ENCODE assay signal across 29 mouse cellular contexts in genomic region chr15:81700161-81700560, GRCm38 (mm10). TPM values are rescaled to one million over a fixed set of nuclear protein-coding genes. Genes with fewer than 3 reads are reported as not detected.
DNase-seq lines count a peak whose midpoint lies in the region; ATAC-seq and TF ChIP-seq lines count a peak whose summit lies in the region.
"Had no signal": no experiment of that assay in that cellular context is flagged by ENCODE, and none has a peak within 500 bp of the region (broad histone marks: within the 10 kb centered on the region; RNA-seq: fewer than 3 reads in every experiment).

No protein-coding gene starts in this region.

- no peak for TF ChIP-seq CTCF in kidney, postnatal 0 days (IDR thresholded peaks at IDR 0.05; ENCODE audit: low read depth)
- no peak for TF ChIP-seq CTCF in gastrocnemius, adult 2 months (IDR thresholded peaks at IDR 0.05)

- H3K27me3 ChIP-seq in kidney, postnatal 0 days (ENCODE audit: insufficient read depth, low read length): no peaks in the 10 kb centered on the region
- H3K27me3 ChIP-seq in kidney, embryonic 14.5 days (ENCODE audit: control insufficient read depth, insufficient read depth, low read length): peaks cover 4% of the 10 kb centered on the region; the same call in 1 of the 2 replicates

- 0 out of 2 replicates have a peak overlapping the region, but pooled peaks have one; percentile 3 for H3K27ac ChIP-seq in kidney, postnatal 0 days
- H3K27ac ChIP-seq in kidney, embryonic 14.5 days (ENCODE audit: low read depth, low read length): no peak overlapping the region
- no peak overlapping the region for H3K27ac ChIP-seq in gastrocnemius, adult 2 months
- H3K27ac ChIP-seq: embryonic facial prominence, embryonic 12.5 days; forebrain, embryonic 10.5 days; heart, adult 2 months; heart, embryonic 13.5 days; hindbrain, embryonic 14.5 days; limb, embryonic 10.5 days; limb, embryonic 15.5 days; macrophage; stomach, postnatal 0 days had no signal

- no peak overlapping the region for H3K9ac ChIP-seq in kidney, postnatal 0 days (ENCODE audit: low read depth, low read length)
- H3K9ac ChIP-seq in kidney, embryonic 14.5 days (ENCODE audit: low read depth, low read length): no peak overlapping the region
- H3K9ac ChIP-seq: embryonic facial prominence, embryonic 12.5 days; heart, embryonic 13.5 days; hindbrain, embryonic 14.5 days; limb, embryonic 15.5 days had no signal

- DNase-seq in kidney, postnatal 0 days (ENCODE audit: low spot score): no peak
- peak; percentile 71 for DNase-seq in ES-CJ7 (ENCODE audit: low read depth, low spot score)
- DNase-seq in ZHBTc4 (ENCODE audit: low read depth, low spot score): peak; percentile 86
- no peak for DNase-seq in gastrocnemius, adult 2 months
- no peak for DNase-seq in layer of hippocampus, postnatal 14 days (ENCODE audit: low spot score in 2 of 2)
- DNase-seq: cerebellum, adult 11 months; cerebellum, adult 9-11 months; embryo, embryonic 11 days; heart, adult 2 months; heart, postnatal 10 days; layer of hippocampus, postnatal 36 days; lung, adult 2 months; lung, postnatal 10 days; midbrain, embryonic 14.5 days; right cerebral cortex, adult 18-20 months; thymus, adult 18-20 months; thymus, postnatal 25 days had no signal

- intact Hi-C loops in gastrocnemius, adult 2 months (cut with DNase I): no loop called here

- ATAC-seq in kidney, postnatal 0 days (replicated peaks; ENCODE audit: low FRiP score, low read depth): no peak
- ATAC-seq in kidney, embryonic 14.5 days (ENCODE audit: low FRiP score, low TSS enrichment): no peak
- ATAC-seq in CD4-positive, CD25-positive, alpha-beta regulatory T cell, adult 4 months: peak; percentile 43
- ATAC-seq: forebrain, embryonic 16.5 days; inflammation-experienced regulatory T-cells, adult 6 months had no signal

- WGBS in kidney, postnatal 0 days: 49% methylated on average over 2 of the region's 2 CpGs
- WGBS in kidney, embryonic 14.5 days: 55% methylated on average over 2 of the region's 2 CpGs

- no peak overlapping the region for H3K4me2 ChIP-seq in kidney, postnatal 0 days (ENCODE audit: low read length)
- no peak overlapping the region for H3K4me2 ChIP-seq in kidney, embryonic 14.5 days (replicated peaks; ENCODE audit: low read depth, low read length)
- H3K4me2 ChIP-seq: embryonic facial prominence, embryonic 12.5 days; heart, embryonic 13.5 days; hindbrain, embryonic 14.5 days; limb, embryonic 15.5 days had no signal

- H3K36me3 ChIP-seq in kidney, postnatal 0 days (ENCODE audit: insufficient read depth, low read length): peaks cover 10% of the 10 kb centered on the region
- peaks cover 25% of the 10 kb centered on the region for H3K36me3 ChIP-seq in kidney, embryonic 14.5 days (ENCODE audit: control insufficient read depth, insufficient read depth, low read length)

- H3K9me3 ChIP-seq in kidney, postnatal 0 days (replicated peaks; ENCODE audit: low read length): no peaks in the 10 kb centered on the region
- H3K9me3 ChIP-seq in kidney, embryonic 14.5 days (ENCODE audit: control insufficient read depth, low read length): no peaks in the 10 kb centered on the region
- H3K9me3 ChIP-seq: embryonic facial prominence, embryonic 12.5 days; forebrain, embryonic 10.5 days; heart, embryonic 13.5 days; limb, embryonic 10.5 days; limb, embryonic 15.5 days had no signal

- no peak overlapping the region for H3K4me3 ChIP-seq in kidney, postnatal 0 days (replicated peaks; ENCODE audit: low read depth, low read length)
- no peak overlapping the region for H3K4me3 ChIP-seq in kidney, embryonic 14.5 days (ENCODE audit: low read length)
- H3K4me3 ChIP-seq in gastrocnemius, adult 2 months: no peak overlapping the region
- H3K4me3 ChIP-seq: embryonic facial prominence, embryonic 12.5 days; forebrain, embryonic 10.5 days; heart, adult 2 months; heart, embryonic 13.5 days; limb, embryonic 10.5 days; limb, embryonic 15.5 days had no signal

- H3K4me1 ChIP-seq in kidney, postnatal 0 days (replicated peaks; ENCODE audit: insufficient read depth, low read length): no peaks in the 10 kb centered on the region
- no peaks in the 10 kb centered on the region for H3K4me1 ChIP-seq in kidney, embryonic 14.5 days (ENCODE audit: control insufficient read depth, insufficient read depth, low read length)
- H3K4me1 ChIP-seq: embryonic facial prominence, embryonic 12.5 days; heart, embryonic 13.5 days had no signal

RNA-seq across cellular contexts. Expression of gene Chadl, which starts 3.1 kb away (rescaled TPM):
- polyA plus RNA-seq in kidney, postnatal 0 days (2015; fragmentation: Nextera tagmentation; extraction: Ambion mirVana): 5.3 and 6.4 TPM in 2 replicates
- polyA plus RNA-seq in kidney, embryonic 14.5 days (2014; fragmentation: Nextera tagmentation; extraction: Ambion mirVana): 5.0 and 5.3 TPM in 2 replicates
- 1 to 10 TPM; 1.5 to 2.3 TPM for polyA plus RNA-seq in CD4-positive, CD25-positive, alpha-beta regulatory T cell, adult 4 months (2017; shearing (Covaris generic))
- total RNA-seq in gastrocnemius, adult 2 months (2021): 1 to 10 TPM; 1.3 to 1.4 TPM
- 10 to 100 TPM; 25.6 to 27.0 TPM for total RNA-seq in layer of hippocampus, postnatal 14 days (2021)

RNA-seq across cellular contexts. Expression of gene L3mbtl2, which starts 36.5 kb away (rescaled TPM):
- 13.5 and 16.5 TPM in 2 replicates for polyA plus RNA-seq in kidney, postnatal 0 days (2015; fragmentation: Nextera tagmentation; extraction: Ambion mirVana)
- polyA plus RNA-seq in kidney, embryonic 14.5 days (2014; fragmentation: Nextera tagmentation; extraction: Ambion mirVana): 16.0 and 26.0 TPM in 2 replicates
- 10 to 100 TPM; 23.6 to 44.0 TPM for polyA plus RNA-seq in CD4-positive, CD25-positive, alpha-beta regulatory T cell, adult 4 months (2017; shearing (Covaris generic))
- total RNA-seq in gastrocnemius, adult 2 months (2021): 1 to 10 TPM; 7.3 to 9.0 TPM
- total RNA-seq in layer of hippocampus, postnatal 14 days (2021): 10 to 100 TPM; 37.7 to 38.8 TPM

RNA-seq across cellular contexts. Expression of gene Zc3h7b, which starts 44.7 kb away (rescaled TPM):
- polyA plus RNA-seq in kidney, postnatal 0 days (2015; fragmentation: Nextera tagmentation; extraction: Ambion mirVana): 26.5 TPM in 2 replicates
- polyA plus RNA-seq in kidney, embryonic 14.5 days (2014; fragmentation: Nextera tagmentation; extraction: Ambion mirVana): 46.3 and 60.5 TPM in 2 replicates
- polyA plus RNA-seq in CD4-positive, CD25-positive, alpha-beta regulatory T cell, adult 4 months (2017; shearing (Covaris generic)): 1 to 10 TPM; 5.4 to 7.3 TPM
- total RNA-seq in gastrocnemius, adult 2 months (2021): 10 to 100 TPM; 30.2 to 34.3 TPM
- total RNA-seq in layer of hippocampus, postnatal 14 days (2021): 100 to 1,000 TPM; 161 to 169 TPM

RNA-seq across cellular contexts. Expression of gene Rangap1, which starts 45.2 kb away (rescaled TPM):
- polyA plus RNA-seq in kidney, postnatal 0 days (2015; fragmentation: Nextera tagmentation; extraction: Ambion mirVana): 33.9 and 39.7 TPM in 2 replicates
- 85.0 and 100.0 TPM in 2 replicates for polyA plus RNA-seq in kidney, embryonic 14.5 days (2014; fragmentation: Nextera tagmentation; extraction: Ambion mirVana)
- polyA plus RNA-seq in CD4-positive, CD25-positive, alpha-beta regulatory T cell, adult 4 months (2017; shearing (Covaris generic)): 10 to 100 TPM; 43.0 to 54.0 TPM
- 10 to 100 TPM; 23.7 to 24.1 TPM for total RNA-seq in gastrocnemius, adult 2 months (2021)
- total RNA-seq in layer of hippocampus, postnatal 14 days (2021): 100 to 1,000 TPM; 161 to 176 TPM

Comparison
In these comparisons a context has a peak if more than half of its experiments do, and no peak if none do; other contexts are left out.
1. DNase-seq: peak in ES-CJ7 (single experiment) and ZHBTc4 (single experiment); none in kidney, postnatal 0 days (single experiment), gastrocnemius, adult 2 months (single experiment) and layer of hippocampus, postnatal 14 days (0 of 2).